22 mouse cellular contexts compared by ENCODE assay signal in the genomic region with DNA sequence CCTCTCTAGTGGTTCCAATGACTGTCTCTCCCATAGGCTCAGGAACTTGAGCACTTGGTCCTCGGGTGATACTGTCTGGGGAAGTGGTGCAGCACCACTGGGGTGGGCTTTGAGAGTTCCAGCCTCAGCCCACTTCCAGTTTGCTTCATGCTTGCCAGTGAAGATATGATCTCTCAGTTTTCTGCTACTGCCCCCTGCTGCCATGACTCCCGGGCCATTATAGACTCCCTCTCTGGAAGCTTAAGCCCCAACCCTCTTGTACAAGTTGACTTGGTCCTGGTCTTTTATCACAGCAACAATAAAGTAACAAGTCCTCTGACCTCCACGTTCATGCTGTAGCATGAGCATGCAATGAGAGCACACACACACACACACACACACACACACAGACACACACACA. TPM values are rescaled to one million over a fixed set of nuclear protein-coding genes. Genes with fewer than 3 reads are reported as not detected.
DNase-seq lines count a peak whose midpoint lies in the region; ATAC-seq and TF ChIP-seq lines count a peak whose summit lies in the region.
"Had no signal": no experiment of that assay in that cellular context is flagged by ENCODE, and none has a peak within 500 bp of the region (broad histone marks: within the 10 kb centered on the region; RNA-seq: fewer than 3 reads in every experiment).

No protein-coding gene starts in this region.

- no peak overlapping the region for H3K4me3 ChIP-seq in heart, adult 2 months
- no peak overlapping the region for H3K4me3 ChIP-seq in lung, embryonic 14.5 days (ENCODE audit: low read depth, low read length)
- no peak overlapping the region for H3K4me3 ChIP-seq in brown adipose tissue, adult 24 weeks (ENCODE audit: insufficient read depth, low read depth, low read length)
- H3K4me3 ChIP-seq: embryonic facial prominence, embryonic 13.5 days; forebrain, embryonic 10.5 days; heart, embryonic 10.5 days; limb, embryonic 13.5 days; midbrain, embryonic 15.5 days; neural tube, embryonic 12.5 days; stomach, embryonic 15.5 days had no signal

- no peak for TF ChIP-seq POLR2A in heart, adult 2 months (IDR thresholded peaks at IDR 0.05; ENCODE audit: insufficient read depth, low read depth, low read length)

- H3K27ac ChIP-seq in heart, adult 2 months = no peak overlapping the region
- H3K27ac ChIP-seq in lung, embryonic 14.5 days (ENCODE audit: low read depth) = no peak overlapping the region; the same call in 1 of the 2 replicates
- H3K27ac ChIP-seq in brown adipose tissue, adult 24 weeks (replicated peaks; ENCODE audit: low read depth, low read length) = 0 out of 2 replicates have a peak overlapping the region, but pooled peaks have one; percentile 9
- H3K27ac ChIP-seq: forebrain, embryonic 10.5 days; heart, embryonic 10.5 days; limb, embryonic 13.5 days; midbrain, embryonic 15.5 days; neural tube, embryonic 12.5 days had no signal

- DNase-seq in heart, adult 2 months = no peak
- DNase-seq in heart, postnatal 36 days = no peak
- DNase-seq in lung, embryonic 14.5 days = no peak
- DNase-seq in lung, postnatal 4 days = no peak
- no peak for DNase-seq in B cell, adult 2 months
- DNase-seq: gastrocnemius, postnatal 14 days; heart, postnatal 4 days; kidney, adult 18-20 months; kidney, postnatal 25 days; layer of hippocampus, adult 9-11 months; lung, adult 2 months; right cerebral cortex, postnatal 14 days had no signal

- no peak overlapping the region for H3K4me2 ChIP-seq in lung, embryonic 14.5 days
- H3K4me2 ChIP-seq: embryonic facial prominence, embryonic 13.5 days; limb, embryonic 13.5 days; midbrain, embryonic 15.5 days; neural tube, embryonic 12.5 days had no signal

- peaks cover 20% of the 10 kb centered on the region for H3K4me1 ChIP-seq in heart, adult 2 months (ENCODE audit: control insufficient read depth, insufficient read depth, low read length)
- H3K4me1 ChIP-seq in lung, embryonic 14.5 days (ENCODE audit: insufficient read depth) = peaks cover 20% of the 10 kb centered on the region; the same call in 1 of the 2 replicates
- H3K4me1 ChIP-seq in brown adipose tissue, adult 24 weeks (ENCODE audit: control insufficient read depth, insufficient read depth, insufficient read length, low read length) = peaks cover 27% of the 10 kb centered on the region

- TF ChIP-seq CTCF in heart, adult 2 months (IDR thresholded peaks at IDR 0.05) = peak; percentile 36
- TF ChIP-seq CTCF in lung, embryonic 14.5 days (IDR thresholded peaks at IDR 0.05; ENCODE audit: low read depth) = peak; percentile 12; the same call in 1 of the 2 replicates

- H3K27me3 ChIP-seq in heart, adult 2 months (ENCODE audit: control insufficient read depth, insufficient read depth, low read length) = no peaks in the 10 kb centered on the region
- no peaks in the 10 kb centered on the region for H3K27me3 ChIP-seq in lung, embryonic 14.5 days (ENCODE audit: insufficient read depth, low read length)
- H3K27me3 ChIP-seq: embryonic facial prominence, embryonic 13.5 days; limb, embryonic 13.5 days; midbrain, embryonic 15.5 days; neural tube, embryonic 12.5 days; stomach, embryonic 15.5 days had no signal

- TF ChIP-seq EP300 in heart, adult 2 months (IDR thresholded peaks at IDR 0.05; ENCODE audit: insufficient read depth, low read depth, low read length) = no peak

- intact Hi-C loops in heart, adult 2 months (cut with DNase I) = no loop called here
- intact Hi-C loops in heart, postnatal 36 days (cut with DNase I) = loop anchor here (2.0 kb wide), 1 partner anchor 14 kb away; no protein-coding TSS in a partner anchor

- peaks cover 14% of the 10 kb centered on the region for H3K36me3 ChIP-seq in heart, adult 2 months (ENCODE audit: control insufficient read depth, insufficient read depth, low read length)
- no peaks in the 10 kb centered on the region for H3K36me3 ChIP-seq in lung, embryonic 14.5 days (ENCODE audit: insufficient read depth)
- H3K36me3 ChIP-seq: embryonic facial prominence, embryonic 13.5 days; midbrain, embryonic 15.5 days; stomach, embryonic 15.5 days had no signal

- H3K79me2 ChIP-seq in heart, adult 2 months (replicated peaks; ENCODE audit: control insufficient read depth, insufficient read depth, low read length) = peaks cover 2% of the 10 kb centered on the region

- 48% methylated on average over 3 of the region's 3 CpGs for WGBS in heart, adult 2 months
- 62% methylated on average over 3 of the region's 3 CpGs for WGBS in lung, embryonic 14.5 days

- no peak for ATAC-seq in lung, embryonic 14.5 days (ENCODE audit: insufficient read depth)
- 0 out of 2 replicates have a peak, but pooled peaks have one; percentile 6 for ATAC-seq in megakaryocyte-erythroid progenitor cell, adult 5-6 weeks (replicated peaks; ENCODE audit: low FRiP score, low TSS enrichment, poor library complexity, severe bottlenecking)
- ATAC-seq: hindbrain, embryonic 16.5 days; midbrain, embryonic 15.5 days had no signal

- H3K9ac ChIP-seq in heart, adult 2 months (ENCODE audit: low read depth, low read length) = no peak overlapping the region
- H3K9ac ChIP-seq in lung, embryonic 14.5 days = no peak overlapping the region
- H3K9ac ChIP-seq: embryonic facial prominence, embryonic 13.5 days; limb, embryonic 13.5 days; midbrain, embryonic 15.5 days; neural tube, embryonic 12.5 days; stomach, embryonic 15.5 days had no signal

- no peaks in the 10 kb centered on the region for H3K9me3 ChIP-seq in lung, embryonic 14.5 days (ENCODE audit: low read depth, low read length)
- H3K9me3 ChIP-seq: embryonic facial prominence, embryonic 13.5 days; forebrain, embryonic 10.5 days; heart, embryonic 10.5 days; limb, embryonic 13.5 days; midbrain, embryonic 15.5 days; neural tube, embryonic 12.5 days; stomach, embryonic 15.5 days had no signal

RNA-seq across cellular contexts. Expression of a gene that starts 5.3 kb away (rescaled TPM):
- 100 to 1,000 TPM; 156 to 195 TPM for total RNA-seq in heart, adult 2 months (2021)
- polyA plus RNA-seq in heart, adult 2 months (2012; rRNA removed) = 77.2 and 107 TPM in 2 replicates
- total RNA-seq in heart, postnatal 36 days (2021) = 100 to 1,000 TPM; 164 to 217 TPM
- 33.8 and 33.9 TPM in 2 replicates for polyA plus RNA-seq in lung, embryonic 14.5 days (2014; fragmentation: Nextera tagmentation; extraction: Ambion mirVana)
- polyA plus RNA-seq in brown adipose tissue, adult 24 weeks (2012; ENCODE audit: insufficient read depth, insufficient read length, missing spikeins) = 38.1 and 45.0 TPM in 2 replicates
- total RNA-seq in megakaryocyte-erythroid progenitor cell, adult 5-6 weeks (2014; fragmentation: Nextera tagmentation) = 45.2 and 52.4 TPM in 2 replicates
- 45.0 and 64.8 TPM in 2 replicates for total RNA-seq in megakaryocyte-erythroid progenitor cell, adult 5-6 weeks (2017)

RNA-seq across cellular contexts. Expression of a gene that starts 41.8 kb away (rescaled TPM):
- 10 to 100 TPM; 23.2 to 24.9 TPM for total RNA-seq in heart, adult 2 months (2021)
- polyA plus RNA-seq in heart, adult 2 months (2012; rRNA removed) = 12.6 and 16.1 TPM in 2 replicates
- 10 to 100 TPM; 22.6 to 25.0 TPM for total RNA-seq in heart, postnatal 36 days (2021)
- polyA plus RNA-seq in lung, embryonic 14.5 days (2014; fragmentation: Nextera tagmentation; extraction: Ambion mirVana) = 92.0 and 95.1 TPM in 2 replicates
- 17.6 and 22.1 TPM in 2 replicates for polyA plus RNA-seq in brown adipose tissue, adult 24 weeks (2012; ENCODE audit: insufficient read depth, insufficient read length, missing spikeins)
- 55.3 and 79.3 TPM in 2 replicates for total RNA-seq in megakaryocyte-erythroid progenitor cell, adult 5-6 weeks (2014; fragmentation: Nextera tagmentation)
- 59.3 and 167 TPM in 2 replicates for total RNA-seq in megakaryocyte-erythroid progenitor cell, adult 5-6 weeks (2017)
